Mouse (Mus musculus): ENCODE data around the gene Klhdc7b. TPM values are rescaled to one million over a fixed set of nuclear protein-coding genes. Genes with fewer than 3 reads are reported as not detected.

Klhdc7b gene
- total RNA-seq (2023) = not detected

DNA sequence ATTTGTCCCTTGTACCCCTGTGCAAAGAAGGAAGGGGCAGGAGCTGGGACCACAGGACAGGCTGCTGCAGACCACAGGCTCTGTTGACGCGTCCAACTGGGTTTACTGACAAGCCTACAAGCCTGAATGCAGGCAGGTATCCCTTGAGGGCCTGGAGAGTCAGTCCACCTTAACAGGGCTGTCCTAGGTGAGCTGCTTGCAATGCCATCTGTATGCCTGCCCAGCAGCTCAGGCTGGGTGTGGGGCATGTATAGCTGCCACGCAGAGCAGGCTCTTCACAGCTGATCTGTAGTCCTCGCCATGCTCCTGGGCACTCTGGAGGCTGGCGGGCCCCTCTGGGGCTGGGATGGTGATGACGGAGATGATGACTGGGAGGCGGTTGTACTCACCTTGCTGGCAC is at the start of gene Klhdc7b:
TSS of gene Klhdc7b (plus strand) at position 301 of the 400 bp plus-strand sequence.

DNA sequence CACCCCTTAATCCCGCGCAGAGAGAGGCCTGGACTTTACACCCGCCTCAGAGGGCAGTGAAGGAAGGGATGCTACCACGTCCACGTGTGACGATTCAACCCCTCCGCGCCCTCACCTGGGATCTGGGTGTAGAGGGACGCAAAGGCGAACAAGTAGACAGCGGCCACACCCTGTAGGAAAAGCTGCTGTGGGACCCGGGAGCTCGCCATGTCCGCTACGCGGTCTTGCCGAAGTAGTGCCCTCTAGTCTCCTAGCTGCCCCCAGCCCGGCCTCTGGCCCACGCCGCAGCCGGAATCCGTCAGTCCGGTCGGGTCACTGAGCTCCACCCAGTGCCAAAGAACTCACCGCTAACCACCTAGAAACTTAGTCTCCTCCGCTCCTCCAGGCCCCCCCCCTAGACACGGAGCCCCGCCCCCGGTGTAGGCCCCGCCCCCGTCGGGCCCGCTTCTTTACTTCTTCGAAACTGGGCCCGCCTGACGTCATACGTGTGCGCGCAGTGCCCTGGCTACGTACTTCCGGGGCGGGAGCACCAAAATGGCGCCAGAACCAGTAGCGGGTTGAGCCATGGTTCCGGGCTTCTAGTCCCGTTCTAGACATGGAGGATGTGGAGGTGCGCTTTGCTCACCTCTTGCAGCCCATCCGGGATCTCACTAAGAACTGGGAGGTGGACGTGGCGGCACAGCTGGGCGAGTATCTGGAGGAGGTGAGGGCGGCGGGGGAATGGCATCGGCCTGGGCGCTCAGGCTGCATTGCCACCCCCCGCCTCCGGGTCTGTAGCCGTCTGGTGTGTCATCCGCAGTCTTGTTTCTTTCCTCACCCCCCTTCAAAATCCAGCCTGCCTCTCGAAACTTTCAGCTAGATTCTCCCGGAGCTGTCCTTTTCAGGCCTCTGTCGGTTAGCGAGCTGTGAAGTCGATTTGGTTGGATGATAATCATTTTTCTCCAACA is 29.2 kb upstream of the Klhdc7b start, which contains the start of the genes Lmf2 and Ncaph2:
TSS of gene Lmf2 (minus strand) at position 419 of the 947 bp plus-strand sequence.
TSS of gene Ncaph2 (plus strand) at position 479 of the 947 bp plus-strand sequence.

DNA sequence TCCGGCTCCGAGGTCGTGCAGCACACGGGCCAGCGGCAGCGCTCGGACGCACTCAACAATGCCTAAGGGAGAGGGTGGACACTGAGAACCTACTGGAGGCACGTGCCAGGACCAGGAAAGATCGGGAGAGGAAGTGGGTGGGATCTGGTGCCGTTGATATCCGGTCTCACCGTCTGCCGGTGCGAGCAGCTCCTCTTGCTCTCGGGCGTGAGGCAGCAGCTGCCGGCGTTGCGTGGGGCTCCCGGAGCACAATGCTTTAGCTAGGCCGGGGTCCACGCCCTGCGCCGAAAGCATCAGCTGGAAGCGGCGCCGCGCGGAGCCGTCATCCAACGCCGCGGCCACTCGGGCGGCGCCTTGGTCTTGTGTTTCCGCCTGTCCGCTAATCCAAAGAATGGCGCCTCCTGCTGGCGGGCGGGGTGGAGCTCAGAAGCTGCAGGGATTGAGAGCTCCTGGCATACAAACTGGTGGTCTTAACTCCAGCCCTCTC is 10.9 kb upstream of the Klhdc7b start, which contains the start of gene Sco2:
TSS of gene Sco2 (minus strand) at position 85 of the 487 bp plus-strand sequence.

DNA sequence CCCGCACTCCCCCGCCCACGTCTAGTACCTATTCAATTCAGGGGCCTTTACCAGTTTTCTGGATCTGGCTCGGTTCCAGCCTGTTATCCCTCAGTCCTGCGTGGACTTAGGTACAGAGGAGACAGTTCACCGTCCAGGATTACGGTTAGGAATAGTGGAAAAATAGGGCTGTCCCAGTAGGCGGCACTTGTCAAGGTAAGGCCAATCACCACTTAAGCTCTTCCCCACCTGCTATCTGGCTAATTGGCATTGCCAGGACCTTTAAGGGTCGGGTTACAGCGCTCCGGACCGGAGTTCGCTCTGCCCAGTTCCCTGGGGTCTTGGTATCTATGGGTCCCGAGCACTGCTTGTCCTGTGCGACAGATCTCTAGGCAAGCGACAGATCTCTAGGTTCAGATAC is 7.8 kb upstream of the Klhdc7b start, which contains the start of gene Tymp:
TSS of gene Tymp (minus strand) at position 83 of the 400 bp plus-strand sequence.

DNA sequence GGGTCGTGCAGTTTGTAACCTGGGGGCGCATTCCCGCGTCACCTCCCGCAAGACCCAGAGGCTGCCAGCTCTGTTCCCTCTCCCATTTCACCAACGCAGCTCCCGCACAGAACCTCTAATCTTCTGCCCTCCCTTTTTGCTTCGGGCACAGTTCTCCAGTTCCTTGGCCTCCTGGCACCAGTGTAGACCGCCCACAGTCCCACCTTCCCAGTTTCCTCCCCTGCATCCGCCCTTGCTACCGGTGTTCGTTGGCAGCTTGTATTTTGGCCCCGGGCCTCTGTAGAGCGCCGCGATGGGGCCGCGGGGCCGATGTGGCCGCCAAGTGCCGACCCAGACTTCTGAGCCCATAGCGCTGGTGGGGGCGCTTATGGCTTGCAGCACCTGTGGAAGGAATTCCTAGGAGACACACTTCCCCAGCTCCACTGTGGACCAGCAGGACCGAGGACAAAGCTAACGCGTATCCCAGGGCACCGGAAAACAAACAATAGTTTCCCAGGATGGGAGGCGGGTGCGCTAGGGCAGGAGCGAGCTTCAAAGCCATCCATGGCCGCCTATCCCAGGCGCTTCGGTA is 5.8 kb upstream of the Klhdc7b start, which contains the start of gene Odf3b:
TSS of gene Odf3b (minus strand) at position 452 of the 571 bp plus-strand sequence.

DNA sequence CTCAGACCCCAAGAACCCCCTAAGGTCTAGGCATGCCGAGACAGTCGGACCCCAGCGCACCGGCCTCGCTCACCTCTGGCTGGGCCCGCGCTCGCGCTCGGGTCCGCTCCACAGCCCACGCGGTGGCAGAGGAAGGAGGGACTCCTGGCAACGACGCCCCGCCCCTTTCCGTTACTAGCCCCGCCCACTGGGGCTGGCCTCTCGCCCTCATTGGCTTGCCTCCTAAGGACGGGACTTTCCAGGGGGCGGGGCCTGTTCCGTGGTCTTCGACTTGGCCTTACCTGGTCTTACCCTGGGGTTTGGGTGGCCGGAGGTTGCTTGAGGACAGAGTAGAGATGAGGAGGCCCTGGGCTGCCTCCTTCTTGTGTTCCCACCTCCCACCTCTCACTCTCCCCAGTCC is 25.4 kb downstream of the Klhdc7b start, which contains the start of gene Syce3:
TSS of gene Syce3 (minus strand) at position 386 of the 400 bp plus-strand sequence.

DNA sequence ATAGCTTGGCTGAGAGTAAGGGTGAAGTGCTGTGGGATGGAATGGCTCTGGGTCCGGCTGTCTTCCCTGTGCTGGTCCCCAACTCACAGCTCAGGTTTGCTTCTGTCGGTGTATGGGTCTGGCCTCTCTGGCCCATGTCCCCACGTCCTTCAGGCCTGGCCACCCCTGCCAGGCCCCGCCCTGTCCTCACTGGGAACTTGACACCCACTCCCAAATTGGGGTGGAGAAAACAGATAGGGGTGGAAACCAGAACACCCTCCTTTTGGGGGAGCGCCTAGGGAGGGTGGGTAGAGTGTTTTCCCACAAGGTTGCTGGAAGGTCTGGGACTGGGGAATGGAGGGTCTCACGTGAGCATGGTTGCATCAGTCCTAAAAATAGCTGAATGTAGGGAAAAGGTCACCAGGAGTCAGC is 41.0 kb downstream of the Klhdc7b start, which contains the start of gene Cpt1b:
TSS of gene Cpt1b (minus strand) at position 153 of the 411 bp plus-strand sequence.

DNA sequence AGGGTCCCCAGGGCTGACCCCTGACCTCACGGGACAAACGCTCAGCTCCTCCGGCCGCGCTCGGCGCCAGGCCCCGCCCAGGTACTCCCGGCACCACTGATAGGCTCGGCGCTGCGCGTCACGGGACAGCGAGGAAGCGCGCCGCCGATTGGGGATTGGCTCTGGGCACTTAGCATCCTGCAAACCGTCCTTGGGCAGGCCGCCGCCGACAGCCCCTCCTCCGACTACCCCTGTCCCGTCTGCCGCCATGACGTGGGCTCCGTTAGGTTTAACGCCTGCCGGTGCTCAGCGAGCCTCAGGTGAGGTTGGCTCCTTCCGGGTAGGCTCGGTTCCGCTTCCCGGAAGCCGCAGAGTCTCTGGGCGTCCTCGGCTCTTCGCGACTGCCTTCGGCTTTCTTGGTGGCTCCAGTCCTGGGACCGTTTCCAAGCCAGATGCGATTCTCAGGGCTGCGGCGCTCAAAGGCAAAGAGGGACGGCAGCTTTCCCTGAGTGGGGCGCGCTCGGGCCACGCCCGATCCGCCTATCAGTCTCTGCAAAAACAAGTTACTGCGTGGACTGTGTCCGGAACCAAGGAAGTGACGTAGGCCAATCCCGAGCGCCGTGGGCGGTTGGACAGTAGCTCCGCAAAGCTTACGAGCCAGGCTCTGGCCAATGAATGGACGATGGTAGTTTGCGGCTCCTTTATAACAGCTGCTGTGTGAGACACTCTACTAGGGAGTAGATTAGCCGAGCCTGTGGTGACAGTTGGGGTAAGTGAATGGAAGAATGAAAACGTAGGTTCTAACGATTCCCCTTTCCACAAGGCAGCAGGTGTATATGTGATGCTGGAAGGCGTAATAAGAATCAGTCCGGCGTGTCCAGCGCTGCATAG is 44.9 kb downstream of the Klhdc7b start, which contains the start of the genes C730034F03Rik, Gm44502 and Chkb:
TSS of gene C730034F03Rik (plus strand) at position 238 of the 870 bp plus-strand sequence.
TSS of gene Gm44502 (minus strand) at position 345 of the 870 bp plus-strand sequence.
TSS of gene Chkb (minus strand) at position 557 of the 870 bp plus-strand sequence.

Other genes with a start within 250 kb of the Klhdc7b start
- 0.37 TPM for gene Mapk12, start 244.2 kb upstream of the Klhdc7b start, total RNA-seq (2023)
- gene Mapk11, start 235.3 kb upstream of the Klhdc7b start, total RNA-seq (2023) = 7.1 TPM
- 1.8 TPM for gene Plxnb2, start 204.1 kb upstream of the Klhdc7b start, total RNA-seq (2023)
- 24.3 TPM for gene Dennd6b, start 188.4 kb upstream of the Klhdc7b start, total RNA-seq (2023)
- gene Ppp6r2, start 173.4 kb upstream of the Klhdc7b start, total RNA-seq (2023) = 38.3 TPM
- gene Sbf1, start 69.6 kb upstream of the Klhdc7b start, total RNA-seq (2023) = 424 TPM
- gene Adm2, start 62.2 kb upstream of the Klhdc7b start, total RNA-seq (2023) = not detected
- gene Miox, start 50.5 kb upstream of the Klhdc7b start, total RNA-seq (2023) = not detected
- 33.6 TPM for gene Lmf2, start 29.3 kb upstream of the Klhdc7b start, total RNA-seq (2023)
- 117 TPM for gene Ncaph2, start 29.2 kb upstream of the Klhdc7b start, total RNA-seq (2023)
- 17.8 TPM for gene Sco2, start 11.1 kb upstream of the Klhdc7b start, total RNA-seq (2023)
- 0.49 TPM for gene Tymp, start 7.9 kb upstream of the Klhdc7b start, total RNA-seq (2023)
- gene Odf3b, start 5.6 kb upstream of the Klhdc7b start, total RNA-seq (2023) = not detected
- not detected for gene Syce3, start 25.6 kb downstream of the Klhdc7b start, total RNA-seq (2023)
- gene Cpt1b, start 40.9 kb downstream of the Klhdc7b start, total RNA-seq (2023) = 8.1 TPM
- 12.1 TPM for gene C730034F03Rik, start 44.7 kb downstream of the Klhdc7b start, total RNA-seq (2023)
- not detected for gene Gm44502, start 44.8 kb downstream of the Klhdc7b start, total RNA-seq (2023)
- 220 TPM for gene Chkb, start 45.0 kb downstream of the Klhdc7b start, total RNA-seq (2023)
- gene Mapk8ip2, start 69.0 kb downstream of the Klhdc7b start, total RNA-seq (2023) = not detected
- 13.4 TPM for gene Arsa, start 92.5 kb downstream of the Klhdc7b start, total RNA-seq (2023)
- 0.43 TPM for gene Shank3, start 114.7 kb downstream of the Klhdc7b start, total RNA-seq (2023)
- gene Acr, start 183.4 kb downstream of the Klhdc7b start, total RNA-seq (2023) = not detected
- gene Rabl2, start 207.0 kb downstream of the Klhdc7b start, total RNA-seq (2023) = 1.1 TPM

Measured in CD8-positive naive resting alpha-beta T cell, adult 57 days (primary cell).